Mouse (Mus musculus) layer of hippocampus, adult 11-12 months (tissue): ENCODE data around the gene Gm9887.
A peak's percentile ranks its signal among the peaks of the same experiment; 100 is the strongest.
"Not testable (repeated sequence)": the region's sequence is repeated elsewhere in the genome, so short reads cannot be mapped to it uniquely, and the experiment has no call there.

Experiments used
- DNase-seq: peaks from one replicate; pipeline ENCODE4 v3.0.0; 2022; ENCODE audit warnings: low spot score

Gene Gm9887

GRCm38 (mm10) chr12:69371854-69372671 is at the start of gene Gm9887, which contains the start of gene Arf6:
Gene Gm9887, minus strand, starts transcription at chr12:69372458.
Gene Arf6, plus strand, starts transcription at chr12:69372150.
- peak; percentile 96 for DNase-seq

- no peak for DNase-seq
These were observed 48.5 kb upstream of the Gm9887 start for GRCm38 (mm10) chr12:69420716-69421115.

GRCm38 (mm10) chr12:69419606-69420005 is 47.3 kb upstream of the Gm9887 start:
- DNase-seq: no peak

GRCm38 (mm10) chr12:69419017-69419605 is 46.9 kb upstream of the Gm9887 start:
- no peak for DNase-seq

DNA sequence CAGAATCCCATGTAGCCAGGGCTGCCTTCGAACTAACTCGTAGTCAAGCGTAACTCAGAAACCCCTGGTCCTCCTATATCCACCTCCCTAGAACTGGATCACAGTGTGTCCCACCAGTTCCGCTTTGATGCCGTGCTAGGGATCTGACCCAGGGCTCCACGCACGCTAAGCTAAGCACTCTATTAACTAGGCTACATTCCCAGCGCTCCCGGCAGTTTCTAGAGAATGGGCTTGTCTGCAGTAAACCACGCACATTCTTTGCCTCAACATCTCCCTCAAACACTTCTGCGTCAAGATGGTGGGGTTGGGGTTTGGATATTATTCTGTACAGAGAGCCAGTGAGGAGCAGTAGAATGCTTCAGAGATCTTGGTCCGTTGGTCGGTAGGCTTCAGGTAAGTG is 46.3 kb upstream of the Gm9887 start:
- no peak for DNase-seq

DNA sequence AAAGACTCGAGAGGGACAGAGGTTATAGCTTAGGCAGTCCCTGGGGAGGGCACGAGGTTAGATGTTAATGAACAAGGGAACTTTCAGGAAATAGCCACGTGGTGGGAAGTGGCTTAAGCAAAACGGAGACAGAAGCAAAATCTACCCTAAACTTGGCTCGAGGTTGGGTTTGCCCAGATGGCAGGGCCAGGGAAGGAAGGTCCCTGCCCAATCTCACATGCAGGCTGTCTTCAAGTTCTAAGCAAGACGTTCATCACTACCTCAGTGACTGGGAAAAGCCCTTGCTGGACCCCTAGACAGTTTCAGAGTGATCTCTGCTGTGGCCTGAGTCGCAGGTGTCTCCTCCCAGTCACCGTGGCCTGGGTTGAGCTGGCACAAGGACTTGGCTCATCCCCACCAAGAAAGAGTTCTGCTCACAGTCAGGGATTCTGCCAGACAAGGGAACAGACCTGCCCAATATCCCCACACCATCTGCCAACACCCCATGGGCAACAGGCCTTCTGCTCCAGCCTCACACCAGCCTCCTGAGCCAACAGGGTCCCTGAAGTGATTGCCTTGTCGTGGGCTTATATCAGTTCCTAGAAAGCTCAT is 45.5 kb upstream of the Gm9887 start:
- no peak for DNase-seq

DNA sequence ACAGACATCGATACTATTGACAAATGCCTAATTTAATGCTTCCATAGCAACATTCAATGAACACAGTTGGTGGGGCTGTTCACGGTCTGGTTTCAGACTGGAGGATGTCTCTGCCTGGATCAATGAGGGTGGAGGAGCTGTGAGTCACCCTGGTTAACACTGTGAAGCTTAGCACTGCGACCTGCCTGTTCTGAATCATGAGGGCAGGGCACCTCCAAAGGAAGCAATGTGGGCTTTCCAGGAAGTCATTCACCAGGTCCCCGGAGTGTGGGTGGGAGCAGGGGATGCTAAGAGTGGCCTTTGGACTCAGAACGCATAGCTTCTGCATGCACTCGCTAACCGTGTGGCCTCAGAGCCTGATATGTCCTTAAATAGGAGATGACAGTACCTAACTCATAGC is 44.5 kb upstream of the Gm9887 start:
- DNase-seq: no peak

GRCm38 (mm10) chr12:69414826-69415572 is 42.7 kb upstream of the Gm9887 start:
- DNase-seq: no peak

- DNase-seq: no peak
These were observed 41.0 kb upstream of the Gm9887 start for GRCm38 (mm10) chr12:69413303-69413702.

DNA sequence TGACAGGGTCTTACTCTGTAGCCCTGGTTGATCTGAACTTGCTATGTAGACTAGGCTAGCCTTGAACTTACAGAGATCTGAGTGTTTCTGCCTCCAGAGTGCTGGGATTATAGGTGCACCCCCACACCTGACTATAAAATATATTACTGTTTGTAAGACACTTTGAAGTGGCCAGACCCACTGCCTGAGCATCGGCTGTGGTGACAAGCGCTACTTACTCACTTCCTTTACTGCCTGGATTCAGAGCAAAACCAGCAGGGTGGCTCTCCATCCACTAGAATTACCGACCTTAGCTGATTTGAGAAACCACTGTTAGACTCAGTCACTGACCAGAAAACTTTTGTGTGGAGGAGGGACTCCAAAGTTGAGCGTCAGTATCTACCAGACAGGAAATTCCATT is 39.7 kb upstream of the Gm9887 start:
- no peak for DNase-seq

DNA sequence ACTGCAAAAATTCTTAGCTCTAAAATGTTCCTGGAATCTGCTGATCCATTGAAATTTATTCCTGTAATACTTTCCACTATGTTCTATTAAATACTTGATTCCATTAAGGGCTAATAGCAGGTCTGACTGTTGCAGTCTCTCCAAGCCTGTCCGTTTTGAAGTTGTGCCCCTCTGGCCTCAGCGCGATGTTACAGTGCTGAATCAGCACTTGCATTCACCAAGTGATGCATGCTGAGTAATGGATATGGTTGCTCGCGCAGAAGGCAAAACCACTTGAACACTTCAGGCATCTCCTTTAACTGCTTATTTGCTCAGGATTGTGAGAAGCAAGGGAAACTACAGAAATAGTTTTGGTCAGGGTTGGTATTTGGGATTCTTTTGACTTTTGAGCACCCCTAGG is 38.5 kb upstream of the Gm9887 start:
- DNase-seq: no peak

GRCm38 (mm10) chr12:69402594-69403167 is 30.4 kb upstream of the Gm9887 start:
- no peak for DNase-seq

DNA sequence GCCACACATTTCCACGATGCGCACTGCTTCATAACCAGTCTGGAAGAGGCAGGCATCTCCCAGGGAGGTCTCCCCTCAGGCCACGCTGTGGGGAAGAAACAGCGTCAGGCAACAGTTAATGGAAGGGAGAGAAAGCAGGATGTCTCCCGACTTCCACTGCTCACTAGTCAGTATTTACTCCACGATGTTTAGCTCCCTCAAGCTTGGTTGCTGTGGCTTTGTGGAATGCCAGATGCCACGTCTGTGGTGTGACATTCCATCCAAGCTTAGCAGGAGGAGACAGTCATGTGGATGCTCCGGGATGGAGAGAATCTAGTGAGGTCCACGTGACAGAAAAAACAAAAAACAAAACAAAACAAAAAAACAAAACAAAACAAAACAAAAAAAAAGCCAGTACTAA is 29.8 kb upstream of the Gm9887 start:
- no peak for DNase-seq

- no peak for DNase-seq
These were observed 28.6 kb upstream of the Gm9887 start for GRCm38 (mm10) chr12:69400871-69401286.

DNA sequence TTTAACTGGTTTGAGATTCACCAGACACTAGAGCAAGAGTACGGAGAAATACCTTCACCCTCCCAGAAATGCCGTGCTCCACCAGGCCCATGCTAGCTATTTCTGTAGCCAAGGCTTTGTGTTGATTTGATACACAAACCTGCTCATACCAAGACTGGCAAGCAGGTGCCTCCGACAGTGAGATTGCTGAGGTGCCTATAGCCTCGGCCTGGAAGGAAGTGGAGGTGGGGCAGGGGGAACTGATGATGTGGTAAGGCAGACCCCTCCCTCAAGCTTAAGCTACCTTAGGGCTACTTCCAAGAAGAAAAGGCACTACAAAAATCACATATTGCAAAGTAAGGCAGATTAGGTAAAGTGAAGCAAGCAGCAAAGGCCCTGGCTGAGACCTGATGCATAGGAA is 28.1 kb upstream of the Gm9887 start:
- DNase-seq: no peak

- DNase-seq: no peak
These were observed 22.2 kb upstream of the Gm9887 start for GRCm38 (mm10) chr12:69394456-69394855.

GRCm38 (mm10) chr12:69393076-69393475 is 20.8 kb upstream of the Gm9887 start:
- no peak for DNase-seq

DNA sequence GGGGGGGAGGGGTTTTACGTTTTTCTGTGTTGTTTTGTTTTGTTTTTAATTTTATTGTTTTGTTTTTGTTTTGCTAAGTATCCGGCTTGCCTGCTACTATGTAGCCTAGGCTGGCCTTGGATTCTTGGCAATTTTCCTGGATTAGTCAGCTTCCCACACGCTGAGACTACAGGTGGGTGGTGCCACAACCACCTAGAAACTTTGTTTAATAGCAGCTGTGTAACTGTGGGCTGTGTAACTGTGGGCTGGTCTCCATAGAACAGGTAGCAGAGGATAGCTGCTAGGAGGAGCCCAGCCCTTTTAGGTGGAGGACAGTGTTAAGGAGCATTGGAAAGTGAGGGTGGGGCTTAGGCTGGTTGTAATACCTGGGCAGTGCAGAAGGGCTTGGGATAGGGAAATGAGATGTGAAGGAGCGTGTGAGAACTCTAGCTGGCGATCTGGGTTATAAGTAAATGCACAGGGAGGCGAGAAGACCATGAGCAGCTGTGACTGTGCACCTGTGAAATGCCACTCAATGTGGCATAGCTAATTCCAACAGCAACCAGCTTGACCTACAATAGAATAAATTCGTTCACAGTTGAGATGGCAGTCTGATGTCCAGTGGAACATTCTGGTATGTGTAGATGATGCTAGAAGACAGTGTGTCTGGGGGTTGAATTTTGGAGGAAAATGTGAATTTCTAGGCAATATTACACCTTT is 17.9 kb upstream of the Gm9887 start:
- no peak for DNase-seq

- peak; percentile 23 for DNase-seq
These were observed 17.1 kb upstream of the Gm9887 start for GRCm38 (mm10) chr12:69389273-69389938.

- DNase-seq: no peak
These were observed 16.1 kb upstream of the Gm9887 start for GRCm38 (mm10) chr12:69388321-69388869.

GRCm38 (mm10) chr12:69386281-69386732 is 14.0 kb upstream of the Gm9887 start:
- not testable (repeated sequence) for DNase-seq
